Comparison of ENCODE assay signal across 51 mouse cellular contexts in genomic region chr13:21397486-21397885, GRCm38 (mm10). TPM values are rescaled to one million over a fixed set of nuclear protein-coding genes. Genes with fewer than 3 reads are reported as not detected.
"Had no signal": no experiment of that assay in that cellular context is flagged by ENCODE, and none has a peak within 500 bp of the region (broad histone marks: within the 10 kb centered on the region; RNA-seq: fewer than 3 reads in every experiment).

No protein-coding gene starts in this region.

- H3K9ac ChIP-seq: heart, embryonic 12.5 days; heart, embryonic 13.5 days; heart, embryonic 15.5 days; hindbrain, embryonic 12.5 days; hindbrain, embryonic 13.5 days; hindbrain, embryonic 14.5 days; hindbrain, embryonic 15.5 days; intestine, embryonic 15.5 days had no signal

- H3K27me3 ChIP-seq: heart, embryonic 12.5 days; heart, embryonic 13.5 days; heart, embryonic 15.5 days; hindbrain, embryonic 12.5 days; hindbrain, embryonic 13.5 days; hindbrain, embryonic 15.5 days; intestine, embryonic 15.5 days had no signal

- H3K9me3 ChIP-seq: heart, embryonic 10.5 days; heart, embryonic 13.5 days; heart, embryonic 15.5 days; hindbrain, embryonic 10.5 days; hindbrain, embryonic 12.5 days; hindbrain, embryonic 13.5 days; hindbrain, embryonic 15.5 days; intestine, embryonic 15.5 days had no signal

- DNase-seq: heart, postnatal 10 days; heart, postnatal 14 days; heart, postnatal 36 days; heart, postnatal 4 days; kidney, adult 11 months; kidney, adult 18-20 months; kidney, adult 2 months; kidney, adult 8-10 months; kidney, adult 9 months; kidney, postnatal 10 days; kidney, postnatal 14 days; kidney, postnatal 25 days; kidney, postnatal 36 days; kidney, postnatal 4 days; layer of hippocampus, adult 9-11 months; layer of hippocampus, postnatal 36 days had no signal

- ATAC-seq: hindbrain, embryonic 16.5 days; hindbrain, postnatal 0 days; inflammation-experienced regulatory T-cells, adult 6 months; intestine, embryonic 15.5 days; intestine, embryonic 16.5 days; intestine, postnatal 0 days had no signal

- H3K4me3 ChIP-seq: heart, embryonic 10.5 days; heart, embryonic 12.5 days; heart, embryonic 13.5 days; heart, embryonic 15.5 days; hindbrain, embryonic 10.5 days; hindbrain, embryonic 12.5 days; hindbrain, embryonic 13.5 days; hindbrain, embryonic 15.5 days; intestine, embryonic 15.5 days; layer of hippocampus, adult 2 months; left cerebral cortex, adult 2 months had no signal

- H3K27ac ChIP-seq: heart, embryonic 10.5 days; heart, embryonic 13.5 days; heart, embryonic 15.5 days; hindbrain, embryonic 10.5 days; hindbrain, embryonic 12.5 days; hindbrain, embryonic 13.5 days; hindbrain, embryonic 14.5 days; hindbrain, embryonic 15.5 days; hindbrain, postnatal 0 days; intestine, embryonic 15.5 days; kidney, postnatal 0 days; layer of hippocampus, adult 2 months; left cerebral cortex, adult 2 months had no signal

- H3K4me2 ChIP-seq: heart, embryonic 11.5 days; heart, embryonic 12.5 days; heart, embryonic 13.5 days; heart, embryonic 15.5 days; hindbrain, embryonic 12.5 days; hindbrain, embryonic 13.5 days; hindbrain, embryonic 14.5 days; hindbrain, embryonic 15.5 days; intestine, embryonic 15.5 days had no signal

RNA-seq across cellular contexts. Expression of gene Olfr1367, which starts 50.8 kb away (rescaled TPM):
- total RNA-seq: heart, postnatal 10 days; heart, postnatal 14 days; heart, postnatal 36 days; heart, postnatal 4 days; hematopoietic stem cell, adult 5-6 weeks; hindbrain, postnatal 0 days; layer of hippocampus, adult 18-20 months; layer of hippocampus, adult 2 months; layer of hippocampus, adult 8-10 months; layer of hippocampus, postnatal 10 days; layer of hippocampus, postnatal 14 days; layer of hippocampus, postnatal 25 days; layer of hippocampus, postnatal 36 days; left cerebral cortex, adult 18-20 months; left cerebral cortex, adult 2 months; left cerebral cortex, adult 8-10 months had no signal
- polyA plus RNA-seq: heart, embryonic 10.5 days; heart, embryonic 11.5 days; heart, embryonic 12.5 days; heart, embryonic 13.5 days; heart, embryonic 14.5 days; heart, embryonic 15.5 days; heart, embryonic 16.5 days; heart, postnatal 0 days; hindbrain, embryonic 10.5 days; hindbrain, embryonic 11.5 days; hindbrain, embryonic 12.5 days; hindbrain, embryonic 13.5 days; hindbrain, embryonic 14.5 days; hindbrain, embryonic 15.5 days; hindbrain, embryonic 16.5 days; hindbrain, postnatal 0 days; inflammation-experienced regulatory T-cells, adult 6 months; intestine, embryonic 14.5 days; intestine, embryonic 15.5 days; intestine, embryonic 16.5 days; intestine, postnatal 0 days; kidney, adult 2 months; kidney, embryonic 14.5 days; kidney, embryonic 16.5 days; kidney, postnatal 0 days; large intestine, adult 2 months had no signal
